ENCODE assay signal across 8 mouse cellular contexts in the genomic region with DNA sequence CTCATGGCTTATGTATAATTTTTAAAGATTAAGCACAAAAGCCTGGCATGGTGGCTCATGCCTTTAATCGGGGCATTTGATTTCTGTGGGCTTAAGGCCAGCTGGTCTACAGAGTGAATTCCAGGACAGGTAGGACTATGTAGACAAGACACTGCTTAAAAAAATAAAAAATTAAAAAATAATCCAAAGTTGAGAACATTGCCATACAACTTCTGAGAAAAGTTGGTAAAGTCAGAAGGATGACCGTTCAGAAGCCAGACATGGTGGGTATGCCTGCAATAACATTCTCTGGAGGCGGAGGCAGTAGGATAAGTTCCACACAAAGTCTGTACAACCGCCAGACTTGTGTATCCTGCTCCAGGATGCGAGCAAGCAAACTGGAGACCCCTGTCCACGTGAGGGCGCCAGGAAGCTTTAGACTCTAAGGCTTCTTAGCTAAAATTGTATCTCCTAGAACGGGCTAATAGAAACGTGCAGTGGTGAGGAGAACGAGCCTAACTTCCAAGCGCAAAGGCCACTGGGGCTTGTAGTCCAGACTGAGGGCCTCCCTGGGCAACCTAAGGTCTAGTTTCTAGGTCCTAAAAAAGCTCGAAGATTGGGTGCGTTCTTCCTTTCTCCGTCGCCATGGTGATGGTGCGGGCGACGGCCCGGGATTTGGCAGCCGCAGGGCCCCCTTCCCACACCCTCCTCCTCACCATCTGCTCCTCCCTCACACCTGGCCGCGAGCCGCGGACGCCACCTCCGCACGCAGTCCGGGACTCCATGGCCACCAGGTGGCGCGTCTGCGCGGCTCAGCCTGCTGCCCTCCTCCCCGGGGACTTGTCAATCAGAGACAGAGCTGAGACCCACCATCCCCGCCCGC. TPM values are rescaled to one million over a fixed set of nuclear protein-coding genes. Genes with fewer than 3 reads are reported as not detected.
DNase-seq lines count a peak whose midpoint lies in the region; ATAC-seq and TF ChIP-seq lines count a peak whose summit lies in the region.

No protein-coding gene starts in this region.

- WGBS in embryonic facial prominence, embryonic 15.5 days = 3% methylated on average over 35 of the region's 35 CpGs
- 5% methylated on average over 35 of the region's 35 CpGs for WGBS in limb, embryonic 13.5 days
- WGBS in midbrain, embryonic 16.5 days = 4% methylated on average over 32 of the region's 35 CpGs

- TF ChIP-seq CTCF in bone marrow macrophage, adult 2 months (IDR thresholded peaks at IDR 0.05; ENCODE audit: low read depth, low read length) = peak; percentile 80

- peak overlapping the region; percentile 81 for H3K4me2 ChIP-seq in embryonic facial prominence, embryonic 15.5 days (replicated peaks)
- H3K4me2 ChIP-seq in limb, embryonic 13.5 days (replicated peaks) = peak overlapping the region; percentile 72
- peak overlapping the region; percentile 86 for H3K4me2 ChIP-seq in midbrain, embryonic 16.5 days (ENCODE audit: low read length)

- peak overlapping the region; percentile 51 for H3K4me3 ChIP-seq in bone marrow macrophage, adult 2 months (ENCODE audit: insufficient read depth, low read length)
- peak overlapping the region; percentile 47 for H3K4me3 ChIP-seq in embryonic facial prominence, embryonic 15.5 days (replicated peaks)
- H3K4me3 ChIP-seq in limb, embryonic 13.5 days = peak overlapping the region; percentile 40
- peak overlapping the region; percentile 44 for H3K4me3 ChIP-seq in midbrain, embryonic 16.5 days (ENCODE audit: low read depth, low read length)

- H3K4me1 ChIP-seq in bone marrow macrophage, adult 2 months (ENCODE audit: control insufficient read depth, insufficient read depth, low read length) = no peaks in the 10 kb centered on the region
- peaks cover 21% of the 10 kb centered on the region for H3K4me1 ChIP-seq in embryonic facial prominence, embryonic 15.5 days
- peaks cover 13% of the 10 kb centered on the region for H3K4me1 ChIP-seq in limb, embryonic 13.5 days
- H3K4me1 ChIP-seq in midbrain, embryonic 16.5 days (ENCODE audit: control insufficient read depth, insufficient read depth, low read length) = peaks cover 8% of the 10 kb centered on the region

- peaks cover 27% of the 10 kb centered on the region for H3K36me3 ChIP-seq in embryonic facial prominence, embryonic 15.5 days
- peaks cover 39% of the 10 kb centered on the region for H3K36me3 ChIP-seq in limb, embryonic 13.5 days
- H3K36me3 ChIP-seq in midbrain, embryonic 16.5 days (ENCODE audit: control insufficient read depth, insufficient read depth, low read length) = peaks cover 13% of the 10 kb centered on the region

- H3K27ac ChIP-seq in bone marrow macrophage, adult 2 months (ENCODE audit: insufficient read depth, low read depth, low read length) = no peak overlapping the region
- H3K27ac ChIP-seq in embryonic facial prominence, embryonic 15.5 days (replicated peaks) = peak overlapping the region; percentile 55
- H3K27ac ChIP-seq in limb, embryonic 13.5 days = no peak overlapping the region
- H3K27ac ChIP-seq in midbrain, embryonic 16.5 days (ENCODE audit: low read length) = peak overlapping the region; percentile 42

- no peak overlapping the region for H3K9ac ChIP-seq in embryonic facial prominence, embryonic 15.5 days
- peak overlapping the region; percentile 48; the same call in 1 of the 2 replicates for H3K9ac ChIP-seq in limb, embryonic 13.5 days
- peak overlapping the region; percentile 56 for H3K9ac ChIP-seq in midbrain, embryonic 16.5 days (ENCODE audit: low read depth, low read length)

- peak; percentile 89 for ATAC-seq in embryonic facial prominence, embryonic 15.5 days (ENCODE audit: insufficient number of reproducible peaks, low FRiP score, low TSS enrichment, low read depth)
- peak; percentile 93 for ATAC-seq in limb, embryonic 13.5 days (ENCODE audit: low FRiP score, low read depth)
- ATAC-seq in midbrain, embryonic 16.5 days = peak; percentile 94

- H3K9me3 ChIP-seq in embryonic facial prominence, embryonic 15.5 days (replicated peaks) = no peaks in the 10 kb centered on the region
- no peaks in the 10 kb centered on the region for H3K9me3 ChIP-seq in limb, embryonic 13.5 days
- H3K9me3 ChIP-seq in midbrain, embryonic 16.5 days (replicated peaks; ENCODE audit: control insufficient read depth, low read length, poor library complexity, severe bottlenecking) = no peaks in the 10 kb centered on the region

- no peak for TF ChIP-seq POLR2A in bone marrow macrophage, adult 2 months (IDR thresholded peaks at IDR 0.05; ENCODE audit: borderline replicate concordance, low read depth, low read length)

- peak; percentile 93 to 94 for DNase-seq in B cell, adult 2 months
- DNase-seq in heart, adult 9 months (ENCODE audit: low spot score in 2 of 2) = peak; percentile 81 to 85
- DNase-seq in kidney, adult 9 months = peak; percentile 89
- DNase-seq in spleen, postnatal 10 days (ENCODE audit: low spot score in 2 of 2) = peak; percentile 85 to 91

- peaks cover 45% of the 10 kb centered on the region for H3K27me3 ChIP-seq in embryonic facial prominence, embryonic 15.5 days
- H3K27me3 ChIP-seq in limb, embryonic 13.5 days = peaks cover 45% of the 10 kb centered on the region
- peaks cover 38% of the 10 kb centered on the region for H3K27me3 ChIP-seq in midbrain, embryonic 16.5 days (ENCODE audit: control insufficient read depth, insufficient read depth, low read depth, low read length)

RNA-seq across cellular contexts. Expression of a gene that starts 1.9 kb away (rescaled TPM):
- polyA plus RNA-seq in bone marrow macrophage, adult 2 months (2012; ENCODE audit: insufficient read depth, insufficient read length, missing spikeins) = not detected in 2 replicates
- 0.33 and 0.39 TPM in 2 replicates for polyA plus RNA-seq in embryonic facial prominence, embryonic 15.5 days (2015; fragmentation: Nextera tagmentation; extraction: Ambion mirVana)
- polyA plus RNA-seq in limb, embryonic 13.5 days (2015; fragmentation: Nextera tagmentation; extraction: Ambion mirVana) = 0.19 and 0.23 TPM in 2 replicates
- polyA plus RNA-seq in midbrain, embryonic 16.5 days (2015; fragmentation: Nextera tagmentation; extraction: Ambion mirVana) = 0.55 and 1.1 TPM in 2 replicates

RNA-seq across cellular contexts. Expression of a gene that starts 7.5 kb away (rescaled TPM):
- polyA plus RNA-seq in bone marrow macrophage, adult 2 months (2012; ENCODE audit: insufficient read depth, insufficient read length, missing spikeins) = 89.0 and 111 TPM in 2 replicates
- 43.7 and 47.1 TPM in 2 replicates for polyA plus RNA-seq in embryonic facial prominence, embryonic 15.5 days (2015; fragmentation: Nextera tagmentation; extraction: Ambion mirVana)
- polyA plus RNA-seq in limb, embryonic 13.5 days (2015; fragmentation: Nextera tagmentation; extraction: Ambion mirVana) = 45.1 and 46.4 TPM in 2 replicates
- 13.7 and 18.2 TPM in 2 replicates for polyA plus RNA-seq in midbrain, embryonic 16.5 days (2015; fragmentation: Nextera tagmentation; extraction: Ambion mirVana)

RNA-seq across cellular contexts. Expression of a gene that starts 7.7 kb away (rescaled TPM):
- 65.7 and 66.7 TPM in 2 replicates for polyA plus RNA-seq in bone marrow macrophage, adult 2 months (2012; ENCODE audit: insufficient read depth, insufficient read length, missing spikeins)
- 81.2 and 87.5 TPM in 2 replicates for polyA plus RNA-seq in embryonic facial prominence, embryonic 15.5 days (2015; fragmentation: Nextera tagmentation; extraction: Ambion mirVana)
- polyA plus RNA-seq in limb, embryonic 13.5 days (2015; fragmentation: Nextera tagmentation; extraction: Ambion mirVana) = 86.9 and 87.1 TPM in 2 replicates
- polyA plus RNA-seq in midbrain, embryonic 16.5 days (2015; fragmentation: Nextera tagmentation; extraction: Ambion mirVana) = 89.9 and 91.9 TPM in 2 replicates

RNA-seq across cellular contexts. Expression of a gene that starts 17.5 kb away (rescaled TPM):
- polyA plus RNA-seq in bone marrow macrophage, adult 2 months (2012; ENCODE audit: insufficient read depth, insufficient read length, missing spikeins) = not detected in 2 replicates
- polyA plus RNA-seq in embryonic facial prominence, embryonic 15.5 days (2015; fragmentation: Nextera tagmentation; extraction: Ambion mirVana) = 5.5 and 13.4 TPM in 2 replicates
- polyA plus RNA-seq in limb, embryonic 13.5 days (2015; fragmentation: Nextera tagmentation; extraction: Ambion mirVana) = not detected in 2 replicates
- polyA plus RNA-seq in midbrain, embryonic 16.5 days (2015; fragmentation: Nextera tagmentation; extraction: Ambion mirVana) = not detected in 2 replicates

RNA-seq across cellular contexts. Expression of a gene that starts 19.0 kb away (rescaled TPM):
- polyA plus RNA-seq in bone marrow macrophage, adult 2 months (2012; ENCODE audit: insufficient read depth, insufficient read length, missing spikeins) = not detected in 2 replicates
- polyA plus RNA-seq in embryonic facial prominence, embryonic 15.5 days (2015; fragmentation: Nextera tagmentation; extraction: Ambion mirVana) = not detected in 2 replicates
- not detected in 2 replicates for polyA plus RNA-seq in limb, embryonic 13.5 days (2015; fragmentation: Nextera tagmentation; extraction: Ambion mirVana)
- 1.1 and 1.2 TPM in 2 replicates for polyA plus RNA-seq in midbrain, embryonic 16.5 days (2015; fragmentation: Nextera tagmentation; extraction: Ambion mirVana)

Comparison
In these comparisons a context has a peak if more than half of its experiments do, and no peak if none do; other contexts are left out.
1. H3K27ac ChIP-seq: peak in embryonic facial prominence, embryonic 15.5 days (single experiment) and midbrain, embryonic 16.5 days (single experiment); none in bone marrow macrophage, adult 2 months (single experiment) and limb, embryonic 13.5 days (single experiment).
2. Peak in every context shown above with its lines, with median percentiles within 50 percentile points of each other: DNase-seq, H3K4me3 ChIP-seq, ATAC-seq and H3K4me2 ChIP-seq.